Mouse (Mus musculus) neural tube, embryonic 11.5 days (tissue): Measurements from ENCODE around the gene Ttc23. TPM values are rescaled to one million over a fixed set of nuclear protein-coding genes. Genes with fewer than 3 reads are reported as not detected.

Source experiments
- ATAC-seq: fragments of 200-750 bp; cut with Nextera tagmentation; 2 replicates; pipeline ENCODE4 v1.8.0; 2017; ENCODE audit warnings: moderate number of reproducible peaks, mild to moderate bottlenecking, moderate TSS enrichment, moderate library complexity; ENCODE audit not compliant: insufficient read depth, low FRiP score, low TSS enrichment
- DNase-seq: peaks from one replicate; pipeline ENCODE4 v3.0.0-alpha.2; 2015; ENCODE audit warnings: low spot score
- H3K27ac ChIP-seq: fragments of 300-500 bp; sonication (generic); 2 replicates; pipeline ENCODE4 v1.5.1; 2014; ENCODE audit warnings: low read depth, mild to moderate bottlenecking, low read length
- H3K27me3 ChIP-seq: fragments of 300-500 bp; sonication (generic); 2 replicates; pipeline ENCODE4 v1.6.1; 2014; ENCODE audit warnings: mild to moderate bottlenecking, low read length, mixed read lengths; ENCODE audit not compliant: control insufficient read depth, insufficient read depth
- H3K36me3 ChIP-seq: fragments of 300-500 bp; sonication (generic); 2 replicates; pipeline ENCODE4 v1.6.1; 2014; ENCODE audit warnings: mild to moderate bottlenecking, low read length, moderate library complexity, mixed read lengths; ENCODE audit not compliant: control insufficient read depth, insufficient read depth
- H3K4me1 ChIP-seq: fragments of 300-500 bp; sonication (generic); 2 replicates; pipeline ENCODE4 v1.6.1; 2014; ENCODE audit warnings: low read length, mixed read lengths; ENCODE audit not compliant: control insufficient read depth, insufficient read depth
- H3K4me2 ChIP-seq: fragments of 300-500 bp; sonication (generic); 2 replicates; pipeline ENCODE4 v1.6.1; 2014; ENCODE audit warnings: low read depth, mild to moderate bottlenecking, moderate library complexity
- H3K4me3 ChIP-seq: fragments of 300-500 bp; sonication (generic); 2 replicates; pipeline ENCODE4 v1.5.1; 2014; ENCODE audit warnings: low read depth, low read length
- H3K9ac ChIP-seq: fragments of 300-500 bp; sonication (generic); 2 replicates; pipeline ENCODE4 v1.6.1; 2014; ENCODE audit warnings: mild to moderate bottlenecking, low read length
- H3K9me3 ChIP-seq: fragments of 300-500 bp; sonication (generic); 2 replicates; pipeline ENCODE4 v1.6.1; 2016; ENCODE audit warnings: low read length; ENCODE audit not compliant: control insufficient read depth
- WGBS: fragments of 180-500 bp; shearing (Covaris S2); extraction: QIAGEN DNeasy Blood & Tissue Kit; methylation state at CpG from one replicate; pipeline ENCODE4 v1.1.7; 2014; 5-methylcytosine and 5-hydroxymethylcytosine counted together
- polyA plus RNA-seq: library from polyadenylated mRNA; unstranded; fragments of >200 nt; fragmentation: Nextera tagmentation; extraction: Ambion mirVana; gene quantifications from 2 replicates; pipeline ENCODE4 v1.2.1, GENCODE M21; 2014

The Ttc23 gene
- polyA plus RNA-seq, 1 experiment from 2014 or later, result 35.4 TPM

- no peak overlapping the region for H3K9ac ChIP-seq
- H3K4me1 ChIP-seq, result no peaks in the 10 kb centered on the region
- H3K27me3 ChIP-seq, result no peaks in the 10 kb centered on the region
- no peaks in the 10 kb centered on the region for H3K36me3 ChIP-seq
- 89% methylated on average over 9 of the region's 9 CpGs for WGBS
- no peaks in the 10 kb centered on the region for H3K9me3 ChIP-seq
- ATAC-seq, result no peak
- DNase-seq, result no peak
- H3K4me3 ChIP-seq, result no peak overlapping the region
- no peak overlapping the region for H3K4me2 ChIP-seq
- no peak overlapping the region for H3K27ac ChIP-seq
Observed at GRCm38 (mm10) chr7:67772231-67772630, 125.0 kb downstream of the Ttc23 start.

GRCm38 (mm10) chr7:67775623-67776022, 128.4 kb downstream of the Ttc23 start:
- Histone ChIP-seq H3K4me2 (no peak overlapping the region), H3K4me1 (no peaks in the 10 kb centered on the region), H3K4me3 (no peak overlapping the region), H3K9me3 (no peaks in the 10 kb centered on the region), H3K27ac (no peak overlapping the region), H3K27me3 (no peaks in the 10 kb centered on the region), H3K9ac (no peak overlapping the region), H3K36me3 (no peaks in the 10 kb centered on the region)
- 87% methylated on average over 3 of the region's 3 CpGs for WGBS
- DNase-seq, result no peak
- ATAC-seq, result no peak

- Histone ChIP-seq H3K4me1 (no peaks in the 10 kb centered on the region), H3K4me2 (no peak overlapping the region), H3K9me3 (no peaks in the 10 kb centered on the region), H3K9ac (no peak overlapping the region), H3K27ac (no peak overlapping the region), H3K36me3 (no peaks in the 10 kb centered on the region), H3K4me3 (no peak overlapping the region), H3K27me3 (no peaks in the 10 kb centered on the region)
- DNase-seq (peak; percentile 16), ATAC-seq (no peak)
- 54% methylated on average over 12 of the region's 12 CpGs for WGBS
Observed at GRCm38 (mm10) chr7:67776636-67777305, 129.6 kb downstream of the Ttc23 start.

GRCm38 (mm10) chr7:67787861-67788260, 140.7 kb downstream of the Ttc23 start:
- Histone ChIP-seq H3K4me2 (no peak overlapping the region), H3K4me1 (no peaks in the 10 kb centered on the region), H3K27me3 (no peaks in the 10 kb centered on the region), H3K27ac (no peak overlapping the region), H3K4me3 (no peak overlapping the region), H3K9ac (no peak overlapping the region), H3K9me3 (no peaks in the 10 kb centered on the region), H3K36me3 (no peaks in the 10 kb centered on the region)
- no peak for ATAC-seq
- DNase-seq, result no peak
- 74% methylated on average over 2 of the region's 2 CpGs for WGBS

GRCm38 (mm10) chr7:67788713-67789112, 141.5 kb downstream of the Ttc23 start:
- Histone ChIP-seq H3K36me3 (no peaks in the 10 kb centered on the region), H3K27ac (no peak overlapping the region), H3K27me3 (no peaks in the 10 kb centered on the region), H3K4me3 (no peak overlapping the region), H3K9ac (no peak overlapping the region), H3K9me3 (no peaks in the 10 kb centered on the region), H3K4me1 (no peaks in the 10 kb centered on the region), H3K4me2 (no peak overlapping the region)
- ATAC-seq (no peak; the same call in 1 of the 2 replicates), DNase-seq (peak; percentile 75)
- 13% methylated on average over 10 of the region's 10 CpGs for WGBS

GRCm38 (mm10) chr7:67791256-67791655, 144.0 kb downstream of the Ttc23 start:
- Histone ChIP-seq H3K4me1 (no peaks in the 10 kb centered on the region), H3K9ac (no peak overlapping the region), H3K4me3 (no peak overlapping the region), H3K9me3 (no peaks in the 10 kb centered on the region), H3K36me3 (no peaks in the 10 kb centered on the region), H3K27ac (no peak overlapping the region), H3K27me3 (no peaks in the 10 kb centered on the region), H3K4me2 (no peak overlapping the region)
- WGBS, result 64% methylated on average over 7 of the region's 7 CpGs
- ATAC-seq (no peak), DNase-seq (no peak)

- Histone ChIP-seq H3K27ac (no peak overlapping the region), H3K4me1 (no peaks in the 10 kb centered on the region), H3K27me3 (no peaks in the 10 kb centered on the region), H3K9ac (no peak overlapping the region), H3K4me2 (no peak overlapping the region), H3K36me3 (no peaks in the 10 kb centered on the region), H3K9me3 (no peaks in the 10 kb centered on the region), H3K4me3 (no peak overlapping the region)
- DNase-seq (no peak), ATAC-seq (no peak)
- 72% methylated on average over 7 of the region's 7 CpGs for WGBS
Observed at GRCm38 (mm10) chr7:67793449-67793848, 146.2 kb downstream of the Ttc23 start.

- no peaks in the 10 kb centered on the region for H3K27me3 ChIP-seq
- no peaks in the 10 kb centered on the region for H3K36me3 ChIP-seq
- H3K27ac ChIP-seq, result no peak overlapping the region
- no peaks in the 10 kb centered on the region for H3K4me1 ChIP-seq
- WGBS, result 46% methylated on average over 8 of the region's 8 CpGs
- ATAC-seq, result no peak
- DNase-seq, result no peak
- H3K9ac ChIP-seq, result no peak overlapping the region
- H3K9me3 ChIP-seq, result no peaks in the 10 kb centered on the region
- H3K4me2 ChIP-seq, result no peak overlapping the region
- H3K4me3 ChIP-seq, result no peak overlapping the region
Observed at GRCm38 (mm10) chr7:67797065-67797464, 149.9 kb downstream of the Ttc23 start.

GRCm38 (mm10) chr7:67798476-67798875, 151.3 kb downstream of the Ttc23 start:
- Histone ChIP-seq H3K4me2 (no peak overlapping the region), H3K27me3 (no peaks in the 10 kb centered on the region), H3K27ac (no peak overlapping the region), H3K4me3 (no peak overlapping the region), H3K36me3 (no peaks in the 10 kb centered on the region), H3K4me1 (no peaks in the 10 kb centered on the region), H3K9me3 (no peaks in the 10 kb centered on the region), H3K9ac (no peak overlapping the region)
- WGBS, result 90% methylated on average over 4 of the region's 4 CpGs
- DNase-seq (no peak), ATAC-seq (no peak)
